19 mouse cellular contexts compared by ENCODE assay signal in genomic region chr5:32352845-32353244, GRCm38 (mm10).
DNase-seq lines count a peak whose midpoint lies in the region; ATAC-seq and TF ChIP-seq lines count a peak whose summit lies in the region.
"Had no signal": no experiment of that assay in that cellular context is flagged by ENCODE, and none has a peak within 500 bp of the region (broad histone marks: within the 10 kb centered on the region; RNA-seq: fewer than 3 reads in every experiment).

No protein-coding gene starts in this region.

- no peak overlapping the region for H3K4me3 ChIP-seq in lung, adult 2 months (replicated peaks; ENCODE audit: extremely low read depth, low read depth, low read length)
- no peak overlapping the region for H3K4me3 ChIP-seq in lung, embryonic 16.5 days (ENCODE audit: low read length)
- no peak overlapping the region for H3K4me3 ChIP-seq in forebrain, embryonic 11.5 days (ENCODE audit: low read depth, low read length)
- H3K4me3 ChIP-seq: embryonic facial prominence, embryonic 10.5 days; forebrain, embryonic 15.5 days; heart, embryonic 12.5 days; hindbrain, embryonic 10.5 days had no signal

- DNase-seq in lung, adult 2 months = peak; percentile 13
- no peak for DNase-seq in lung, postnatal 4 days
- DNase-seq in lung, postnatal 36 days = peak; percentile 38
- DNase-seq in embryo, embryonic 11 days = no peak
- no peak for DNase-seq in retina, embryonic 14.5 days (ENCODE audit: low spot score)
- no peak for DNase-seq in forebrain, embryonic 11.5 days (ENCODE audit: low spot score)
- DNase-seq: adrenal gland, adult 2 months; adrenal gland, postnatal 25 days; cerebellum, adult 18-20 months; cerebellum, adult 9-11 months; cerebellum, postnatal 36 days; gastrocnemius, postnatal 14 days had no signal

- no peak overlapping the region for H3K4me2 ChIP-seq in lung, embryonic 16.5 days (ENCODE audit: low read depth, low read length)
- no peak overlapping the region for H3K4me2 ChIP-seq in forebrain, embryonic 11.5 days (ENCODE audit: low read depth, low read length, severe bottlenecking)
- H3K4me2 ChIP-seq: forebrain, embryonic 15.5 days; heart, embryonic 12.5 days; hindbrain, embryonic 14.5 days had no signal

- 56% methylated on average over 3 of the region's 3 CpGs for WGBS in lung, adult 2 months
- WGBS in lung, embryonic 16.5 days = 61% methylated on average over 3 of the region's 3 CpGs
- 89% methylated on average over 3 of the region's 3 CpGs for WGBS in forebrain, embryonic 11.5 days

- H3K9me3 ChIP-seq in lung, embryonic 16.5 days (ENCODE audit: control insufficient read depth, low read length) = no peaks in the 10 kb centered on the region
- no peaks in the 10 kb centered on the region for H3K9me3 ChIP-seq in forebrain, embryonic 11.5 days (ENCODE audit: control insufficient read depth, low read length)
- H3K9me3 ChIP-seq: embryonic facial prominence, embryonic 10.5 days; forebrain, embryonic 15.5 days; heart, embryonic 12.5 days; hindbrain, embryonic 10.5 days had no signal

- TF ChIP-seq POLR2A in lung, adult 2 months (IDR thresholded peaks at IDR 0.05; ENCODE audit: borderline replicate concordance, extremely low read depth, low read depth, low read length) = no peak

- H3K9ac ChIP-seq in lung, embryonic 16.5 days (ENCODE audit: low read length) = no peak overlapping the region
- no peak overlapping the region for H3K9ac ChIP-seq in forebrain, embryonic 11.5 days (ENCODE audit: low read length)
- H3K9ac ChIP-seq: forebrain, embryonic 15.5 days; heart, embryonic 12.5 days; hindbrain, embryonic 14.5 days had no signal

- TF ChIP-seq CTCF in lung, adult 2 months (IDR thresholded peaks at IDR 0.05; ENCODE audit: insufficient read depth, low read length) = no peak

- ATAC-seq in lung, embryonic 16.5 days (ENCODE audit: low read depth) = no peak
- ATAC-seq in forebrain, embryonic 11.5 days (replicated peaks; ENCODE audit: low FRiP score) = no peak
- ATAC-seq: forebrain, embryonic 15.5 days had no signal

- H3K4me1 ChIP-seq in lung, adult 2 months (ENCODE audit: control insufficient read depth, insufficient read depth, low read length) = peaks cover 18% of the 10 kb centered on the region
- peaks cover 29% of the 10 kb centered on the region for H3K4me1 ChIP-seq in lung, embryonic 16.5 days (replicated peaks; ENCODE audit: control insufficient read depth, insufficient read depth, low read length)
- H3K4me1 ChIP-seq in forebrain, embryonic 11.5 days (replicated peaks; ENCODE audit: control insufficient read depth, insufficient read depth, low read length) = no peaks in the 10 kb centered on the region
- H3K4me1 ChIP-seq: embryonic facial prominence, embryonic 10.5 days; forebrain, embryonic 15.5 days had no signal

- H3K27me3 ChIP-seq in lung, embryonic 16.5 days (ENCODE audit: control insufficient read depth, insufficient read depth, low read depth, low read length) = no peaks in the 10 kb centered on the region
- H3K27me3 ChIP-seq in forebrain, embryonic 11.5 days (ENCODE audit: control insufficient read depth, insufficient read depth, low read length) = no peaks in the 10 kb centered on the region
- H3K27me3 ChIP-seq: CH12.LX; forebrain, embryonic 15.5 days; heart, embryonic 12.5 days had no signal

- no peaks in the 10 kb centered on the region for H3K36me3 ChIP-seq in lung, embryonic 16.5 days (ENCODE audit: control insufficient read depth, insufficient read depth, low read length)
- no peaks in the 10 kb centered on the region for H3K36me3 ChIP-seq in forebrain, embryonic 11.5 days (ENCODE audit: control insufficient read depth, insufficient read depth, low read length)
- H3K36me3 ChIP-seq: embryonic facial prominence, embryonic 10.5 days; forebrain, embryonic 15.5 days; heart, embryonic 12.5 days; hindbrain, embryonic 10.5 days had no signal

- H3K27ac ChIP-seq in lung, embryonic 16.5 days (ENCODE audit: low read length) = peak overlapping the region; percentile 26
- no peak overlapping the region for H3K27ac ChIP-seq in forebrain, embryonic 11.5 days (ENCODE audit: low read depth, low read length)
- H3K27ac ChIP-seq: embryonic facial prominence, embryonic 10.5 days; forebrain, embryonic 15.5 days; hindbrain, embryonic 10.5 days; hindbrain, embryonic 14.5 days had no signal

Comparison
In these comparisons a context has a peak if more than half of its experiments do, and no peak if none do; other contexts are left out.
1. DNase-seq: peak in lung, adult 2 months (single experiment) and lung, postnatal 36 days (single experiment); none in lung, postnatal 4 days (0 of 2), embryo, embryonic 11 days (single experiment), retina, embryonic 14.5 days (single experiment) and forebrain, embryonic 11.5 days (single experiment).